Mouse (Mus musculus) left cerebral cortex, adult 2 months (tissue): ENCODE measurements around the gene 6430628N08Rik. TPM values are rescaled to one million over a fixed set of nuclear protein-coding genes. Genes with fewer than 3 reads are reported as not detected.

Experiments
- DNase-seq, 2 experiments: peaks; one replicate each; pipeline ENCODE4 v3.0.0; 2021 to 2022; ENCODE audit warnings: low spot score in 2 of 2, mixed read lengths in 1 of 2; ENCODE audit errors: extremely low spot score in 1 of 2
- H3K27ac ChIP-seq: fragments of 200-600 bp; 2 replicates; pipeline ENCODE4 v1.8.1; 2022
- H3K4me3 ChIP-seq: fragments of 200-600 bp; 2 replicates; pipeline ENCODE4 v1.8.1; 2022
- CTCF ChIP-seq: fragments of 200-600 bp; IDR thresholded peaks from 2 replicates; pipeline ENCODE4 v1.8.1; 2022; ENCODE audit warnings: antibody characterized with exemption, mild to moderate bottlenecking, moderate library complexity
- intact Hi-C: fragments of 180-260 bp; cut with DNase I; formaldehyde crosslinking; loops from one replicate; pipeline ENCODE4 v1.15.1; 2025
- total RNA-seq, 2 experiments: library from RNA; stranded (reverse); gene quantifications; 2 replicates each; pipeline ENCODE4 v1.2.3; 2021

The 6430628N08Rik gene
- total RNA-seq, 2 experiments from 2014 or later = 0.77 to 1.1 TPM

DNA sequence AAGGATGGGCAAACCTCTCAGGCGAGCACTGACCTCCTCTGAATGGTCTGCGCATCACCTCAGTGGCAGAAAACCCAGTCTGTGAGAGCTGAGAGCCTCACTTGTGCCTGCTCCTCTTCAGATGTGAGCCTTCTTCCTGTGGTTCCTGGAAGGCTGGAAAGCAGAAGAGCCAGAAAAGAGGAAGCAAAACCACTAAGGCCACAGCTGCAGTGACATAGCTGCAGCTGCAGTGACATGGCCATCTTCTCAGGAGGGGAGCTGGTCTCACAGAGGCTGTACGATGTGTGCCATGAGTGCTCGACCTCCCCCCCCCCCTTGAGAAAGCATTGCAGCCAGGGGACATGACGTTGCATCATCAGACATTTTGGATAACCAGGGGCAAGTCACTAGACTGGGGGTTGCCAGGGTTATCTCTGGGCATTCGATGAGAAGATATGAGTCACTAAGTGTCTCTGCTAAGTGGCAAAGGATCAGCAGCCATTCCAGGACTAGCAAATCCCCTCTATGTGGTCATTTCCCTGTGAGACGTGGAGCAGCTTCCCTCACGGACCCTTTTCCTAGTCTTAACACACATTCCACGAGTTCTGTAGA, 33.1 kb upstream of the 6430628N08Rik start:
- no peak overlapping the region for H3K4me3 ChIP-seq
- intact Hi-C loops = no loop called here
- no peak overlapping the region for H3K27ac ChIP-seq
- no peak for TF ChIP-seq CTCF
- DNase-seq = no peak

DNA sequence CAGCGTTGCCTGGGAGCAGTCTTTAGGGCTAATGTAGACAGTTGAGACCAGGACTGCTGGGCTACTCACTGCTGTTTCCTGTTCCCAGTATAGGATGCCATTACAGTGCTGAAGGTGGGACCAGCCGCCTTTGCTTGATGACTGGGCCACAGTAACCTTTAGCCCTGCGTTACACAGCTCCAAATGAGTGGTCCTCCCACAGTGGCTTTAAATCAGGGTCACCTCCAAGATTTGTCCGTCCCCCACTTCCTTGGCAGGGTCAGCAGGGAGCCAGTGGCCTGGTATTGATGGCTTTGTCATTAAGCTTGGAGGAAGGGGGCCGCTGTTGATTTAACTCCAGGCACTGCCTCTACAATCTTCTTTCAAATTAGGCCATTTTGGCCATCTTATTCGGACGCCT, 27.1 kb upstream of the 6430628N08Rik start:
- Histone ChIP-seq H3K27ac (no peak overlapping the region), H3K4me3 (no peak overlapping the region)
- no peak for DNase-seq
- intact Hi-C loops = no loop called here
- TF ChIP-seq CTCF = no peak

DNA sequence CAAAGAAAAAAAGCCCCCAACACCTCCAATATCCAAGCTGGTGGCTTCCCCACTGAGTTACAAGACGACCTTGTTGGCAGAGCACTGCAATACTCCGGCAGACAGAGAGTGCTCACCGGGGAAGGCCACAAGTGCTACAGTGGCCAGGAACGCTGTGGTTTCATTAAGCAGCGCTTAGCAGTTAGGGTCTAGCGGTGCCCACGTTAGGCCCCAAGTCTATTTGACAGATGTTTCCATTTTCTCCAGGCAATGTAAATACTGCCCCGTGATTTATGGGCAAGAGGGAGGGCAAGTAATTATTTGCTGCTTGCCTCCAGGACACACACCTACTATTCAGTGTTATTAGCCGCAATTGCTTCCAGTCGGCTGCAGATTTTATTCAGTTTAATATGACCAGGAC, 26.6 kb upstream of the 6430628N08Rik start:
- no peak for TF ChIP-seq CTCF
- intact Hi-C loops = no loop called here
- no peak overlapping the region for H3K27ac ChIP-seq
- H3K4me3 ChIP-seq = no peak overlapping the region
- DNase-seq = no peak

GRCm38 (mm10) chr4:115869512-115870210, 20.8 kb upstream of the 6430628N08Rik start:
- Histone ChIP-seq H3K27ac (no peak overlapping the region), H3K4me3 (no peak overlapping the region)
- no peak for DNase-seq
- intact Hi-C loops = no loop called here
- no peak for TF ChIP-seq CTCF

DNA sequence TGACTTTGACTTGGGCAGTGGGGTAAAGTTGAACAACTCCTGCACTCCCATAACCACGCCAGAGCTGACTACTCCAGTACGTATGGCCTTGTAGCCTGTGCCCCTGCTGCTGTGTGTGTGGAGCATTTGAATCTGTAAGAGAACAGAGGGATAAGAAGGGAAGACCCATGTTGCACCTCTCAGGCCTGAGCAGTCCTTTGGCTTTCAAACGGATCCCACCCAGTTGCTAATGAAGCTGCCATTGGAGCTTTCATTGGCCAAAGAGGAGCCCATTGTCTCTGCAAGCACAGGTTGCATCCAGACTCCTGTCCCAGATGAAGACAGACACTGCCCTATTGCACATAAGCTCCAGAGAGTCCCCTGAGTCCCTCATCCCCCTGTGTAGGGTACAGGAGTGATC, 17.2 kb upstream of the 6430628N08Rik start:
- no peak for DNase-seq
- no peak for TF ChIP-seq CTCF
- Histone ChIP-seq H3K27ac (no peak overlapping the region), H3K4me3 (no peak overlapping the region)
- intact Hi-C loops = no loop called here

GRCm38 (mm10) chr4:115878216-115878678, 12.2 kb upstream of the 6430628N08Rik start:
- no peak for DNase-seq
- H3K27ac ChIP-seq = no peak overlapping the region
- intact Hi-C loops = no loop called here

DNA sequence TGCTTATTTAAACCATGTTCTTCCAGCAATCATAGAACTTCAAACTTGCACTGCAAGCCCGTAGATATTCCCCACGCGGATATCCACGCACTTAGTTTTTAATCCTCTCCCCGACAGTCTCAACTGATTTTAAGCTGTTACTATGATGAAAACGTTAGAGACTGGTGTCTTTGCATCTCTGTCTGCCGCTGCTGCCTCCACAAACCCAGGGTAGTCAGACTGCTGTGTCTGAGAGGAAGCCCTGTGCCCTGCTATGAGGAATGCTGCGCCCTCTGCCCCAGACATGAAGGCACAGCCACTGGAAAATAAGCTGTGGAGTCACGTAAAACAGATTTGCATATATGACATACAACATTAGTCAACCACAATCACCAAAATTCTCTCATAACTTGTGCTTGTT, 11.6 kb upstream of the 6430628N08Rik start:
- intact Hi-C loops = no loop called here
- no peak for DNase-seq
- no peak overlapping the region for H3K4me3 ChIP-seq
- H3K27ac ChIP-seq = no peak overlapping the region
- no peak for TF ChIP-seq CTCF

More at GRCm38 (mm10) chr4:115878216-115878678, 12.2 kb upstream of the 6430628N08Rik start:
- TF ChIP-seq CTCF = no peak
- H3K4me3 ChIP-seq = no peak overlapping the region

DNA sequence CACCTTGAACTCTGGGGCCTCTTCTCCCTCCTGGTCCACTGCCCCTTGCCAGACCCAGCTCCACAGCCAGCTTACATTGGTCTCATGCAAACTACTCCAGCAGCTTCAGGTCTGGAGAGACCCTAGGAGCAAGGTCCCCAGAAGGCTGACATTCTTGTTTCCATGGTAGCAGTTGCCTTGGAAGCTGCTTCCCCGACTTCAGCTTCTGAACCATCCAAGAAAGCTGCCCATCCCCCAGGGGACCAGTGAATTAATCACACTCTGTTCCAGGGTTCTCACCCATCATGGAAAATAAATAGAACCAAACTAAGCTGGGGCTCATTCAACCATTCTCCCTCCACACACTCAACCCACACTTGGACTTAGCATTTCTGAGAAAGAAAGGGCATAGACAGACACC, 9.3 kb upstream of the 6430628N08Rik start:
- no peak for TF ChIP-seq CTCF
- intact Hi-C loops = no loop called here
- DNase-seq = peak in 1 of 2 experiments; percentile 55
- Histone ChIP-seq H3K4me3 (no peak overlapping the region), H3K27ac (no peak overlapping the region)

- Histone ChIP-seq H3K27ac (no peak overlapping the region), H3K4me3 (no peak overlapping the region)
- no peak for DNase-seq
- intact Hi-C loops = no loop called here
- TF ChIP-seq CTCF = no peak
Measured at GRCm38 (mm10) chr4:115882195-115882594, 8.3 kb upstream of the 6430628N08Rik start.

DNA sequence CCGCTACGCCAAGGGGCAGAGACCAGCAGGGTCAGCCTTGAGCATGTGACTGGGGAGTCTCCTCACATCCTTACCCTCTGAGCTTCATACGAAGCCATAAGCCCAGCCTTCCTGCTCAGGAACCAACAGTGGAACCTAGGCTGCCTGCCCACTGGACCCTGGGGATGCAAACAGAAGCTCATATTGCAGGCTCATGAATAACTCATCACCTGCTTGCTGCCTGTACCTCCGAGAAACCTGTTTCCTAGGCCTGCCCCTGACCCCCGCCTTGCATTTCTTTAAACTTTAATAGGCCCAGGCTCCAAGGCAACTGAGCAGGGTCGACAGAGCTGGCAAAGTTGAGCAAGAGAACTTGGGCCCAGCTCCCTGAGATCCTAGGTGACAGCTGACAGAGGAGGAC, 6.4 kb upstream of the 6430628N08Rik start, which contains the start of gene Kncn:
Kncn (plus strand) TSS at position 379 of the 400 bp plus-strand sequence.
- Histone ChIP-seq H3K27ac (no peak within 1 kb of the TSS), H3K4me3 (no peak within 1 kb of the TSS)
- no peak for TF ChIP-seq CTCF
- DNase-seq = no peak
- intact Hi-C loops = no loop called here

DNA sequence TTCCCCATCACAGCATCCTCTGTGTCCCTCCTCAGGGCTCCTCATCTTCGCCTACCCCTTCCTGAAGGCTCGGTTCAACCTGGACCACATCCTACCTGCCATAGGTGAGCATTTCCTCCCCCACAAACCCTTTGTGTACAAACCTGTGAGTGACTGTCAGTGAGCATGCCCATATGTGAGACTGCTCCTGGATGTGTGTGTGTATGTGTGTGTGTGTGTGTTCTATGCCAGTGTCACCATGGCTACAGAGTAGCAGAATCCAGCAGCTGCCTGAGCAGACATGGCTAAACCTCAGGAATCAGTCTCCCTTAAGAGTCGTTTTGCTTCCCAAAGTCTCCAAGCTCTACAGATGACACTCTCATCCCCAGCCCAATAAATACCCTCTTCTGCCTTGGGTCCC, 4.6 kb upstream of the 6430628N08Rik start:
- H3K27ac ChIP-seq = no peak overlapping the region
- TF ChIP-seq CTCF = no peak
- H3K4me3 ChIP-seq = no peak overlapping the region
- peak in 1 of 2 experiments; percentile 32 for DNase-seq
- intact Hi-C loops = no loop called here

DNA sequence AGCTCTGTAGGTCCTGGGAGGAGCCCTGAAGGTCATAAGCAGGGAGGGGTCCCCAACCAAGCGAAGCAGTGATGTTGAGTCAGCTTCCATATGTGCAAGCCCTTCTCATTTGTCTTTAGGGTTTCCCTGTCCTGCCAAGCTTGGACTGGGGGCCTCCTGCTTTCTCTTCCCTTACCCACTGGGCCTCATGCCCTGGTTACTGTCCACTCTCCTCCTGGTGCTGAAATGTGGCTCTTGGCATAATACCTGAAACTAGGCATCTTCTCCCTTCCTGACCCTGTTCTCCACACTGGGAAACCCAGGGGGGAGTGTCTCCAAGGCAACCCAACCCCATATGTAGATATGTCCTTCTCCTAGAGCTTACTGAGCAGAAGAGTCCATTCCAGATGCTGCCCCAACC, 3.6 kb upstream of the 6430628N08Rik start:
- no peak for DNase-seq
- no peak overlapping the region for H3K27ac ChIP-seq
- no peak for TF ChIP-seq CTCF
- intact Hi-C loops = no loop called here
- H3K4me3 ChIP-seq = no peak overlapping the region

GRCm38 (mm10) chr4:115890066-115890465, 399 bp upstream of the 6430628N08Rik start:
- H3K4me3 ChIP-seq = peak overlapping the region; percentile 19; the same call in 1 of the 2 replicates
- intact Hi-C loops = no loop called here
- DNase-seq = no peak
- H3K27ac ChIP-seq = no peak overlapping the region
- no peak for TF ChIP-seq CTCF
